Comparison of ENCODE assay signal across 7 mouse cellular contexts in the genomic region with DNA sequence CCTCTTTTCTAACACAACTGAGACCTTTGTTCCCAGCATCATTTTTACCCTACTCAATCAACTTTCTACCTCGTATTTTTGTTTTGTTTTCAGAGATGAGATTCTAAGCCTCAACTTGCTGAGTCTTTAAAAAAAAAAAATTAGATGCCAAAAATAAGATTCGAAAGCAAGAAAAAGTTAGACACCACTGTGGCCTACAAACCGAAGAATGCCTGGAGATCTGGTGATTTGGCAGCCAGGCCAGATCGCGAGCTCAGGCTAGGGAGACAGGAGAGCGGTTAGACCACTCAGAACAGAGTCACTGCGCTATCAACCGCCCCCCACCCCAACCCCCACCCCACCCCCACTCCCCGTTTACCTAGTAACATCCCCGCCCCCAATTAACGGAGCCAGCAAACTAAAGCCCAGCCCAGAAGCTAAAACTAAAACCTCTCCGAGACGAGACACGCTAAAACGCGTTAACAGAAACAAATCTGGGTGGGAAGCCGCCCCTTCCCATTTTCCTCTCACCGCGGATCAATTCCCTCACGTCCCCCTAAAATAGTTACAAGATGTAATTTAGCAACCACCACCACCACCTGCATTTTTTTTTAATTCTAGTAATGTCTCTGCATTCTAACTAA. TPM values are rescaled to one million over a fixed set of nuclear protein-coding genes. Genes with fewer than 3 reads are reported as not detected.
DNase-seq lines count a peak whose midpoint lies in the region; ATAC-seq and TF ChIP-seq lines count a peak whose summit lies in the region.

No protein-coding gene starts in this region.

- WGBS in lung, postnatal 0 days, result 4% methylated on average over 20 of the region's 20 CpGs
- WGBS in hindbrain, embryonic 11.5 days, result 11% methylated on average over 20 of the region's 20 CpGs
- WGBS in midbrain, embryonic 10.5 days, result 12% methylated on average over 20 of the region's 20 CpGs

- H3K9me3 ChIP-seq in lung, postnatal 0 days (ENCODE audit: low read length), result no peaks in the 10 kb centered on the region
- H3K9me3 ChIP-seq in hindbrain, embryonic 11.5 days (ENCODE audit: control insufficient read depth, low read length), result no peaks in the 10 kb centered on the region
- H3K9me3 ChIP-seq in midbrain, embryonic 10.5 days (replicated peaks), result no peaks in the 10 kb centered on the region

- no peak for TF ChIP-seq CTCF in lung, postnatal 0 days (IDR thresholded peaks at IDR 0.05)

- no peak overlapping the region for H3K9ac ChIP-seq in lung, postnatal 0 days (replicated peaks; ENCODE audit: low read depth)
- peak overlapping the region; percentile 97; the same call in 1 of the 2 replicates for H3K9ac ChIP-seq in hindbrain, embryonic 11.5 days (ENCODE audit: low read depth, low read length)

- no peak for DNase-seq in lung, postnatal 0 days (ENCODE audit: low spot score)
- no peak for DNase-seq in lung, postnatal 14 days
- DNase-seq in cerebellum, adult 9-11 months, result peak; percentile 25
- peak; percentile 20 for DNase-seq in hindbrain, embryonic 11.5 days (ENCODE audit: low spot score)
- DNase-seq in midbrain, embryonic 10.5 days (ENCODE audit: low spot score), result no peak
- DNase-seq in left cerebral cortex, adult 11 months (ENCODE audit: low spot score), result no peak
- no peak for DNase-seq in left cerebral cortex, postnatal 4 days

- TF ChIP-seq EP300 in lung, postnatal 0 days (IDR thresholded peaks at IDR 0.05), result no peak

- no peaks in the 10 kb centered on the region for H3K36me3 ChIP-seq in lung, postnatal 0 days (ENCODE audit: insufficient read depth, low read length)
- H3K36me3 ChIP-seq in hindbrain, embryonic 11.5 days (ENCODE audit: control insufficient read depth, insufficient read depth, low read length), result no peaks in the 10 kb centered on the region
- H3K36me3 ChIP-seq in midbrain, embryonic 10.5 days, result peaks cover 24% of the 10 kb centered on the region

- peak overlapping the region; percentile 82 for H3K4me2 ChIP-seq in lung, postnatal 0 days (replicated peaks; ENCODE audit: low read depth, low read length)
- peak overlapping the region; percentile 52 for H3K4me2 ChIP-seq in hindbrain, embryonic 11.5 days (replicated peaks; ENCODE audit: low read depth, low read length)

- H3K4me3 ChIP-seq in lung, postnatal 0 days (ENCODE audit: low read depth, low read length), result peak overlapping the region; percentile 96
- H3K4me3 ChIP-seq in hindbrain, embryonic 11.5 days (ENCODE audit: low read depth, low read length), result peak overlapping the region; percentile 90
- peak overlapping the region; percentile 98 for H3K4me3 ChIP-seq in midbrain, embryonic 10.5 days

- 0 out of 2 replicates have a peak overlapping the region, but pooled peaks have one; percentile 14 for H3K27ac ChIP-seq in lung, postnatal 0 days (ENCODE audit: low read length)
- no peak overlapping the region for H3K27ac ChIP-seq in hindbrain, embryonic 11.5 days (ENCODE audit: low read depth, low read length)
- H3K27ac ChIP-seq in midbrain, embryonic 10.5 days (replicated peaks), result peak overlapping the region; percentile 99

- peaks cover 8% of the 10 kb centered on the region; the same call in 1 of the 2 replicates for H3K4me1 ChIP-seq in lung, postnatal 0 days (ENCODE audit: insufficient read depth, low read depth, low read length)
- H3K4me1 ChIP-seq in hindbrain, embryonic 11.5 days (replicated peaks; ENCODE audit: control insufficient read depth, insufficient read depth, low read length), result no peaks in the 10 kb centered on the region
- H3K4me1 ChIP-seq in midbrain, embryonic 10.5 days, result peaks cover 23% of the 10 kb centered on the region

- no peaks in the 10 kb centered on the region for H3K27me3 ChIP-seq in lung, postnatal 0 days (replicated peaks; ENCODE audit: insufficient read depth, low read length)
- no peaks in the 10 kb centered on the region for H3K27me3 ChIP-seq in hindbrain, embryonic 11.5 days (ENCODE audit: control insufficient read depth, insufficient read depth, low read length)
- no peaks in the 10 kb centered on the region for H3K27me3 ChIP-seq in midbrain, embryonic 10.5 days (ENCODE audit: low read depth, poor library complexity, severe bottlenecking)

- intact Hi-C loops in left cerebral cortex, postnatal 4 days (cut with DNase I), result no loop called here

- no peak for ATAC-seq in lung, postnatal 0 days
- no peak for ATAC-seq in hindbrain, embryonic 11.5 days (ENCODE audit: low FRiP score)

RNA-seq across cellular contexts. Expression of a gene that starts 2.0 kb away (rescaled TPM):
- polyA plus RNA-seq in lung, postnatal 0 days (2015; fragmentation: Nextera tagmentation; extraction: Ambion mirVana), result 23.6 and 24.1 TPM in 2 replicates
- polyA plus RNA-seq in hindbrain, embryonic 11.5 days (2014; fragmentation: Nextera tagmentation; extraction: Ambion mirVana), result 12.0 and 13.0 TPM in 2 replicates
- 9.8 and 10.9 TPM in 2 replicates for polyA plus RNA-seq in midbrain, embryonic 10.5 days (2016; fragmentation: Nextera tagmentation; extraction: Ambion mirVana)
- 1 to 10 TPM in 1 of 2 experiments, under 1 TPM in 1; 0.99 to 1.2 TPM for total RNA-seq in left cerebral cortex, postnatal 4 days (2021)

RNA-seq across cellular contexts. Expression of a gene that starts 2.7 kb away (rescaled TPM):
- 26.6 and 31.2 TPM in 2 replicates for polyA plus RNA-seq in lung, postnatal 0 days (2015; fragmentation: Nextera tagmentation; extraction: Ambion mirVana)
- polyA plus RNA-seq in hindbrain, embryonic 11.5 days (2014; fragmentation: Nextera tagmentation; extraction: Ambion mirVana), result 92.1 and 105 TPM in 2 replicates
- polyA plus RNA-seq in midbrain, embryonic 10.5 days (2016; fragmentation: Nextera tagmentation; extraction: Ambion mirVana), result 70.3 and 86.5 TPM in 2 replicates
- 100 to 1,000 TPM; 218 to 235 TPM for total RNA-seq in left cerebral cortex, postnatal 4 days (2021)

Comparison
In these comparisons a context has a peak if more than half of its experiments do, and no peak if none do; other contexts are left out.
1. DNase-seq: peak in cerebellum, adult 9-11 months (single experiment) and hindbrain, embryonic 11.5 days (single experiment); none in lung, postnatal 0 days (single experiment), lung, postnatal 14 days (single experiment), midbrain, embryonic 10.5 days (single experiment), left cerebral cortex, adult 11 months (single experiment) and left cerebral cortex, postnatal 4 days (single experiment).
2. Peak in every context shown above with its lines, with median percentiles within 50 percentile points of each other: H3K4me3 ChIP-seq.